Mouse (Mus musculus): ENCODE results near the gene Nob1. TPM values are rescaled to one million over a fixed set of nuclear protein-coding genes. Genes with fewer than 3 reads are reported as not detected.

Nob1 gene
- polyA plus RNA-seq, 1 experiment from 2014 or later: 72.9 TPM

DNA sequence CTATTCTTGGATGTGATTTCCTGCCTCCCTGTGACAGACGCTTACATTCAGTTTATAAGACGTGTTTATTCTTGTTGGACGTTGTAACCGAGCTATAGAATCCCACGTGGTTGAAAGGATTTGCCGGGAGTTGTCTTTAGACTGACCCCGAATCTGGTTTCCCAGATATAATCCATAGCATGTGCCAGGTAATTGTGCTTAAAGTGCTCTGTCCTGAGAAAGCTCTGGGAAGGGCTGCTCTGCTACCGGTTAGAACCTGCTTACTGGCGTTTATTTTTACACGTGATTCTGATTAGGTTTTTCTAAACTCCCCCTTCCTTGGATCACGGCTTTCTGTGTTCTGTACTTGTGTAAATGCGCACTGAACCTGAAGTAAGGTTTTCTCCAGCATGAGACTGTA is 27.2 kb downstream of the Nob1 start:
- no peak overlapping the region for H3K4me2 ChIP-seq (ENCODE audit: low read depth, low read length)
- WGBS: 39% methylated on average over 12 of the region's 12 CpGs
- no peaks in the 10 kb centered on the region for H3K36me3 ChIP-seq (ENCODE audit: control insufficient read depth, insufficient read depth, low read length)
- H3K4me3 ChIP-seq (ENCODE audit: low read length): no peak overlapping the region
- no peak overlapping the region for H3K27ac ChIP-seq (ENCODE audit: low read length)
- no peak for ATAC-seq (ENCODE audit: low read depth)
- peaks cover 3% of the 10 kb centered on the region; the same call in 1 of the 2 replicates for H3K4me1 ChIP-seq (replicated peaks; ENCODE audit: control insufficient read depth, insufficient read depth, low read length)
- no peaks in the 10 kb centered on the region for H3K27me3 ChIP-seq (ENCODE audit: control insufficient read depth, insufficient read depth, low read depth, low read length)
- H3K9ac ChIP-seq (ENCODE audit: low read length): no peak overlapping the region
- H3K9me3 ChIP-seq (ENCODE audit: control insufficient read depth, low read length): no peaks in the 10 kb centered on the region

DNA sequence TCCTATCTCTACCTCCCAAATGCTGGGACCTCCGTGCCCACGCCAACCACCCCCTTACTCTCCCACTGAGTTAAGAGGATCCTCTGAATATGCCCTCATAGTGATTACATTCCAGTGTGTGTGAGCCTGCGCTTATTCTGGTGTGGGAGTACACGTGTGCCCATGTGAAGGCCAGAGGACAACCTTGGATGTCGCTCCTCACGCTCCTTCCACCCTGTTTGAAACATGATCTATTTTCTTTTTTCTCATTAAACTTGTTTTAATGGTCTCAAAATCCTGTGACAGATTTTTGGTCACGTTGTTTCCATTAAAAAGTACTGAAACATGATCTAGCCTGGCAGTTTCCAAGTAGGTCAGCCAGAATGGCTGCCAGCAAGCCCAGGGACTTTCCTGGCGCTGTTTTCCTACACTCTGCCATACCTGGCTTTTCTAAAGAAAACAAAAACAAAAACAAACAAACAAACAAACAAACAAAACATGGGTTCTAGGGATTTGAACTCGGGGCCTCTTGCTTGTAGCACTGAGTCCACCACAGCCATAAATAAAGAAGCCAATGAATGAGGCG is 28.7 kb downstream of the Nob1 start:
- ATAC-seq (ENCODE audit: low read depth): no peak
- Histone ChIP-seq H3K4me2 (ENCODE audit: low read depth, low read length) (no peak overlapping the region), H3K27ac (ENCODE audit: low read length) (no peak overlapping the region), H3K27me3 (ENCODE audit: control insufficient read depth, insufficient read depth, low read depth, low read length) (no peaks in the 10 kb centered on the region), H3K4me1 (replicated peaks; ENCODE audit: control insufficient read depth, insufficient read depth, low read length) (no peaks in the 10 kb centered on the region), H3K9ac (ENCODE audit: low read length) (no peak overlapping the region), H3K36me3 (ENCODE audit: control insufficient read depth, insufficient read depth, low read length) (no peaks in the 10 kb centered on the region), H3K4me3 (ENCODE audit: low read length) (no peak overlapping the region), H3K9me3 (ENCODE audit: control insufficient read depth, low read length) (no peaks in the 10 kb centered on the region)
- WGBS: 81% methylated on average over 10 of the region's 10 CpGs

DNA sequence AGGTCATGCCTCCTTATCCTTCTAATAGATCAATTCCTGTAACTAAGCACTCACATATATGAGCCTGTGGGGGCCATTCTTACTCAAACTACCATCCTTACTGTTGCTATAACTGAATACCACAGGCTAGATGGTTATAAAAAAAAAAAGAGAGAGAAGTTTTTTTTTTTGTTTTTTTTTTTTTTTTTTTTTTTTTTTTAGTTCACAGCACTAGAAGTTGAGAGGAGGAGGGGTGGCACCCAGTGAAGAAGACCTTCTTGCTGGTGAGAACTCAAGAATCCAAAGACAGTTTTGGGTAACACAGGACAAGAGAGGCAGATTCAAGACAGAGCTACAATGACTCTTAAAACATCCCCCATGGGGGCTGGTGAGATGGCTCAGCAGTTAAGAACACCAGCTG is 29.5 kb downstream of the Nob1 start:
- Histone ChIP-seq H3K36me3 (ENCODE audit: control insufficient read depth, insufficient read depth, low read length) (no peaks in the 10 kb centered on the region), H3K27ac (ENCODE audit: low read length) (no peak overlapping the region), H3K4me3 (ENCODE audit: low read length) (no peak overlapping the region), H3K9me3 (ENCODE audit: control insufficient read depth, low read length) (no peaks in the 10 kb centered on the region), H3K27me3 (ENCODE audit: control insufficient read depth, insufficient read depth, low read depth, low read length) (no peaks in the 10 kb centered on the region), H3K4me2 (ENCODE audit: low read depth, low read length) (no peak overlapping the region), H3K4me1 (replicated peaks; ENCODE audit: control insufficient read depth, insufficient read depth, low read length) (no peaks in the 10 kb centered on the region), H3K9ac (ENCODE audit: low read length) (no peak overlapping the region)
- no peak for ATAC-seq (ENCODE audit: low read depth)

DNA sequence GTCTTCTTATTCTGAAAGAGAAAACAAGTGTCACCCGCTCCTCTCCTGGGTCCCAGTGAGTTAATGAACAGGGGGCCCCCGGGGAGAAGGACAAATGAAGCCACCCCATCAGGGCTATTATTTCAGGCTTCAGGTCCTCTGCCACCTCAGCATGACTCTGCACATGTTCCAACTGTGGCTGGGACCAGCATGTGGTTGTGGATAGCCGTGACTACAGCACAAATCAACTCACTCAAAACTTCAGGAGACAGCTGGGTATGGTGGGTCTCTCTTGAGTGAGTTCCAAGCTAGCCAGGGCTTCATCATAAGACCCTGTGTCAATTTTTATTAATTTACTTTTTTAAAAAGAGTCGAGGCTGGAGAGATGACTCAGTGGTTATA is 33.7 kb downstream of the Nob1 start:
- H3K4me3 ChIP-seq (ENCODE audit: low read length): no peak overlapping the region
- H3K4me2 ChIP-seq (ENCODE audit: low read depth, low read length): no peak overlapping the region
- no peak for ATAC-seq (ENCODE audit: low read depth)
- no peaks in the 10 kb centered on the region for H3K36me3 ChIP-seq (ENCODE audit: control insufficient read depth, insufficient read depth, low read length)
- H3K9me3 ChIP-seq (ENCODE audit: control insufficient read depth, low read length): no peaks in the 10 kb centered on the region
- WGBS: 70% methylated on average over 4 of the region's 4 CpGs
- no peaks in the 10 kb centered on the region for H3K27me3 ChIP-seq (ENCODE audit: control insufficient read depth, insufficient read depth, low read depth, low read length)
- no peak overlapping the region for H3K27ac ChIP-seq (ENCODE audit: low read length)
- H3K9ac ChIP-seq (ENCODE audit: low read length): no peak overlapping the region
- H3K4me1 ChIP-seq (replicated peaks; ENCODE audit: control insufficient read depth, insufficient read depth, low read length): peaks cover 6% of the 10 kb centered on the region

DNA sequence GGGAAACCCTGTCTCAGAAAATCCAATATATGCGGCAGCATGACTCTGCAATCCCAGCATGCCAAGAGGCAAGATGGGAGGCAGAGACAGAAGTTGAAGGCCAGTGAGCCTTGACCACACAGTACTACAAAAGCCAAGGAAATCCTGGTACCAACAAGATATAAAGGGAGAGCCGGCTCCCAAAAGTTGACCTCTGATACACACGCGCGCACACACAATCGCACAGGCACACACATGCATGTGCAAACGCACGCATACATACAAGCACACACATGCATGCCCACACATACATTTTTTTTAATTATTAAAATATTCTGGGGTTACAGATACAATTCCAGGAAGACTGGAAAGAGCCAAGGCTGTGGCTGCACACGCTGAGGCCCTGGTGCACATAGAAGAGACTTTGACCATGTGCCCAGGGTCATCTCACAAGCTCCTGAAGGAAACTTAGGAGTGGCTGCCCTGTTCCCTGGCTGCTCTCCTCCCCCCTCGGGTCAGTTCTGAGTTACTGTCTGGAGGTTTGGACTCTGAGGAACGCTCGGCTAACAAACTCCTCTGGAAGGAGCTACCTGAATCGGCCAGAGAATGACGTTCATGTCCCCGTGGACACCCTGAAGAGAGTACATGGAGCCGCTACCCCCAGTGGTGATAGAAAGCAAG is 34.2 kb downstream of the Nob1 start:
- H3K9ac ChIP-seq (ENCODE audit: low read length): no peak overlapping the region
- no peak overlapping the region for H3K4me3 ChIP-seq (ENCODE audit: low read length)
- 91% methylated on average over 16 of the region's 16 CpGs for WGBS

DNA sequence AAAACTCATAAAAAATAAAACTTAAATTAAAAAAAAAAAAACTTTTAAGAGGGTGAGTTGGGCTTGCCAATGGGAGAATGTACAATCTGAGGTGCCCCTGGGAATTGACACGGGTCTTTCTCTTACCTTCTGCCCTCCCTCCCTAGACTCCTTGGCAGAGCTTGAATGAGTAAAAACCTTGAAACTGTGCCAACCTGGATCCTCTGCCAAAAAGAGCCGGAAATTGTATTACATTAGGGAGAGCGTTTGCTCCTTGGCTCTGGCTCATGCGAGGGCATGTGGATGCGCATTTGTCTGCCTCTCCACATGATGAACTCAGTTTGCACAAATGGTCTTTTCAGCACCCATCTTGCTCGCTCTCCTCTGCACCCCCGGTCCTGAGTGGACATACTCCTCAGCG is 35.3 kb downstream of the Nob1 start:
- Histone ChIP-seq H3K27ac (ENCODE audit: low read length) (no peak overlapping the region), H3K4me1 (replicated peaks; ENCODE audit: control insufficient read depth, insufficient read depth, low read length) (peaks cover 6% of the 10 kb centered on the region), H3K27me3 (ENCODE audit: control insufficient read depth, insufficient read depth, low read depth, low read length) (no peaks in the 10 kb centered on the region), H3K9me3 (ENCODE audit: control insufficient read depth, low read length) (no peaks in the 10 kb centered on the region), H3K36me3 (ENCODE audit: control insufficient read depth, insufficient read depth, low read length) (no peaks in the 10 kb centered on the region), H3K4me3 (ENCODE audit: low read length) (no peak overlapping the region), H3K4me2 (ENCODE audit: low read depth, low read length) (no peak overlapping the region), H3K9ac (ENCODE audit: low read length) (no peak overlapping the region)
- 30% methylated on average over 8 of the region's 8 CpGs for WGBS
- ATAC-seq (ENCODE audit: low read depth): peak; percentile 53

More for the DNA sequence above, 34.2 kb downstream of the Nob1 start:
- no peak for ATAC-seq (ENCODE audit: low read depth)
- Histone ChIP-seq H3K27me3 (ENCODE audit: control insufficient read depth, insufficient read depth, low read depth, low read length) (no peaks in the 10 kb centered on the region), H3K27ac (ENCODE audit: low read length) (no peak overlapping the region), H3K4me1 (replicated peaks; ENCODE audit: control insufficient read depth, insufficient read depth, low read length) (peaks cover 6% of the 10 kb centered on the region), H3K36me3 (ENCODE audit: control insufficient read depth, insufficient read depth, low read length) (no peaks in the 10 kb centered on the region), H3K9me3 (ENCODE audit: control insufficient read depth, low read length) (no peaks in the 10 kb centered on the region), H3K4me2 (ENCODE audit: low read depth, low read length) (no peak overlapping the region)

DNA sequence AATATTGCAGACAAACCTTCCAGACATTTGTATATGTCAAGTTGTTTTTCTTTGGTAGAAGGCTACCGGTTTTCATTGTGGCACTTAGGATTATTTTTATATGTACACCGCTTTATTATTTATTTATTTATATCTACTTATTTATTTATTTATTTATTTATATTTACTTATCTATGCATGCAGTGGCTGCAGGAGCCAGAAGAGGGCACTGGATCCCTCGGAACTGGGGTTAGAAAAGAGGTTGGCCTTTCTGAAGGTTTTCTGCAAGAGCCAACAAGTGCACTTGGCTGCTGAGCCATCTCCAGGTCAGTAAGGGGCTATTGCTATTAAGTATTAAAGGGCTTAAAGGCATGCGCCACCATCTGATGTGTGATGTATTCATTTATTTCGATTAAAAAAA is 37.0 kb downstream of the Nob1 start:
- H3K27ac ChIP-seq (ENCODE audit: low read length): no peak overlapping the region
- no peak overlapping the region for H3K9ac ChIP-seq (ENCODE audit: low read length)
- no peaks in the 10 kb centered on the region for H3K36me3 ChIP-seq (ENCODE audit: control insufficient read depth, insufficient read depth, low read length)
- H3K4me1 ChIP-seq (replicated peaks; ENCODE audit: control insufficient read depth, insufficient read depth, low read length): peaks cover 6% of the 10 kb centered on the region
- H3K9me3 ChIP-seq (ENCODE audit: control insufficient read depth, low read length): no peaks in the 10 kb centered on the region
- H3K4me2 ChIP-seq (ENCODE audit: low read depth, low read length): no peak overlapping the region
- H3K4me3 ChIP-seq (ENCODE audit: low read length): no peak overlapping the region
- no peak for ATAC-seq (ENCODE audit: low read depth)
- WGBS: 60% methylated on average over 5 of the region's 5 CpGs
- no peaks in the 10 kb centered on the region for H3K27me3 ChIP-seq (ENCODE audit: control insufficient read depth, insufficient read depth, low read depth, low read length)

DNA sequence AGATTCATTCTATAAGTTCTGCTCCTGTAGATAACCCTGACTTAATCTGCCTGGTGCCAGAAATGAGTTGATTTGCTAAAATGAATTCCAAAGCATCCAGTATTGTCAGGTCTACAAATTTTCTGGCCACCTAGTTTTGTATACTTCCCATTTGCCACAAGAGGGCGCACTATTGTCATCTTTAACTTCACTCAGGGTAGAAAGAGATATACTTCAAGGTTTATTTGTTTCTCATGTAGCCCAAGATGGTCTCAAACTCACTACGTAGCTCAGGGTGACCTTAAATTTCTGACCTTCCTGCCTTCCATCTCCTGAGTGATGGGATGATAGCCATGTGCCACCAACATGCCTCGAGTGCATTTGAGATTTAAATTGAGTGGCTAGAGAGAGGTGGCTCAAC is 38.2 kb downstream of the Nob1 start:
- H3K27ac ChIP-seq (ENCODE audit: low read length): no peak overlapping the region

DNA sequence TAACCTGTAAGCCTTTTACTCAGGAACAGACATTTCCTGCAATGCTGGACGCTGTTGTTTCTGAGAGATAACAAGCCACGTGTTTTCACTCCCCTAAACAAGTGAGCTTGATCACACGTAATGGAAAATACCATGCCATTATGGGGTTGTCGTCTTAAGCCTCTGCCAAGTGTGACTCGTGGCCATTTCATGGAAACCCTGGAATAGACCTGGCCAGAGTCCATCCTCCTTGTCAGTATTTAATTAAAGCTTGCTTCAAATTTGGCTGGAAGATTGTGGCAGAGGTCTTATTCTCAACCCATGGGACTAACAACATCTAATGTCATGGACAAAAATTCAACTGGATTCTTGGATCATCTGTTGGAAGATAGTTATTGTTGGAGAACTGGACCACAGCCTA is 38.7 kb downstream of the Nob1 start:
- no peak for ATAC-seq (ENCODE audit: low read depth)
- peaks cover 6% of the 10 kb centered on the region for H3K4me1 ChIP-seq (replicated peaks; ENCODE audit: control insufficient read depth, insufficient read depth, low read length)
- no peak overlapping the region for H3K27ac ChIP-seq (ENCODE audit: low read length)
- no peak overlapping the region for H3K9ac ChIP-seq (ENCODE audit: low read length)
- no peaks in the 10 kb centered on the region for H3K36me3 ChIP-seq (ENCODE audit: control insufficient read depth, insufficient read depth, low read length)
- H3K4me2 ChIP-seq (ENCODE audit: low read depth, low read length): no peak overlapping the region
- H3K27me3 ChIP-seq (ENCODE audit: control insufficient read depth, insufficient read depth, low read depth, low read length): no peaks in the 10 kb centered on the region
- H3K4me3 ChIP-seq (ENCODE audit: low read length): no peak overlapping the region
- 39% methylated on average over 5 of the region's 5 CpGs for WGBS
- H3K9me3 ChIP-seq (ENCODE audit: control insufficient read depth, low read length): no peaks in the 10 kb centered on the region

More for the DNA sequence above, 38.2 kb downstream of the Nob1 start:
- Histone ChIP-seq H3K27me3 (ENCODE audit: control insufficient read depth, insufficient read depth, low read depth, low read length) (no peaks in the 10 kb centered on the region), H3K9me3 (ENCODE audit: control insufficient read depth, low read length) (no peaks in the 10 kb centered on the region), H3K4me2 (ENCODE audit: low read depth, low read length) (no peak overlapping the region), H3K36me3 (ENCODE audit: control insufficient read depth, insufficient read depth, low read length) (no peaks in the 10 kb centered on the region), H3K4me1 (replicated peaks; ENCODE audit: control insufficient read depth, insufficient read depth, low read length) (peaks cover 6% of the 10 kb centered on the region), H3K4me3 (ENCODE audit: low read length) (no peak overlapping the region), H3K9ac (ENCODE audit: low read length) (no peak overlapping the region)
- no peak for ATAC-seq (ENCODE audit: low read depth)
- 21% methylated on average over 3 of the region's 3 CpGs for WGBS

Measured in lung, embryonic 16.5 days (tissue).